Mouse (Mus musculus) stomach, postnatal 0 days (tissue): ENCODE measurements around the gene Ednrb.

Experiments used
- CTCF ChIP-seq: IDR thresholded peaks from 2 replicates; pipeline ENCODE4 v1.5.1; 2016; ENCODE audit warnings: antibody characterized with exemption, low read depth, mild to moderate bottlenecking, moderate library complexity
- EP300 ChIP-seq: optimal IDR thresholded peaks from 2 replicates; pipeline ENCODE3; 2016; ENCODE audit warnings: antibody characterized with exemption

- TF ChIP-seq CTCF (no peak), EP300 (no peak)
These were observed 9.6 kb downstream of the Ednrb start for GRCm38 (mm10) chr14:103834589-103834988.
